Mouse (Mus musculus): ENCODE measurements around the gene Dgkh. TPM values are rescaled to one million over a fixed set of nuclear protein-coding genes. Genes with fewer than 3 reads are reported as not detected.

Dgkh gene
- polyA plus RNA-seq, 1 experiment from 2014 or later, result 1.2 TPM

- Histone ChIP-seq H3K27me3 (no peaks in the 10 kb centered on the region), H3K36me3 (ENCODE audit: poor library complexity, severe bottlenecking) (no peaks in the 10 kb centered on the region), H3K4me3 (no peak overlapping the region), H3K4me2 (no peak overlapping the region), H3K27ac (no peak overlapping the region), H3K9ac (no peak overlapping the region), H3K9me3 (replicated peaks) (no peaks in the 10 kb centered on the region), H3K4me1 (no peaks in the 10 kb centered on the region)
- 75% methylated on average over 5 of the region's 5 CpGs for WGBS
- no peak for ATAC-seq
Measured at GRCm38 (mm10) chr14:78639691-78640090, 92.9 kb downstream of the Dgkh start.

GRCm38 (mm10) chr14:78635612-78636400, 96.8 kb downstream of the Dgkh start:
- Histone ChIP-seq H3K4me3 (no peak overlapping the region), H3K4me2 (no peak overlapping the region), H3K4me1 (no peaks in the 10 kb centered on the region), H3K9me3 (replicated peaks) (no peaks in the 10 kb centered on the region), H3K27me3 (no peaks in the 10 kb centered on the region), H3K36me3 (ENCODE audit: poor library complexity, severe bottlenecking) (no peaks in the 10 kb centered on the region), H3K27ac (no peak overlapping the region), H3K9ac (no peak overlapping the region)
- WGBS, result 83% methylated on average over 14 of the region's 14 CpGs
- no peak for ATAC-seq

- no peak overlapping the region for H3K27ac ChIP-seq
- no peaks in the 10 kb centered on the region for H3K27me3 ChIP-seq
- H3K4me2 ChIP-seq, result no peak overlapping the region
- no peak for ATAC-seq
- H3K4me1 ChIP-seq, result peaks cover 5% of the 10 kb centered on the region; the same call in 1 of the 2 replicates
- no peak overlapping the region for H3K4me3 ChIP-seq
- H3K36me3 ChIP-seq (ENCODE audit: poor library complexity, severe bottlenecking), result no peaks in the 10 kb centered on the region
- no peak overlapping the region for H3K9ac ChIP-seq
- WGBS, result 86% methylated on average over 6 of the region's 6 CpGs
- H3K9me3 ChIP-seq (replicated peaks), result no peaks in the 10 kb centered on the region
Measured at GRCm38 (mm10) chr14:78632747-78633146, 99.8 kb downstream of the Dgkh start.

DNA sequence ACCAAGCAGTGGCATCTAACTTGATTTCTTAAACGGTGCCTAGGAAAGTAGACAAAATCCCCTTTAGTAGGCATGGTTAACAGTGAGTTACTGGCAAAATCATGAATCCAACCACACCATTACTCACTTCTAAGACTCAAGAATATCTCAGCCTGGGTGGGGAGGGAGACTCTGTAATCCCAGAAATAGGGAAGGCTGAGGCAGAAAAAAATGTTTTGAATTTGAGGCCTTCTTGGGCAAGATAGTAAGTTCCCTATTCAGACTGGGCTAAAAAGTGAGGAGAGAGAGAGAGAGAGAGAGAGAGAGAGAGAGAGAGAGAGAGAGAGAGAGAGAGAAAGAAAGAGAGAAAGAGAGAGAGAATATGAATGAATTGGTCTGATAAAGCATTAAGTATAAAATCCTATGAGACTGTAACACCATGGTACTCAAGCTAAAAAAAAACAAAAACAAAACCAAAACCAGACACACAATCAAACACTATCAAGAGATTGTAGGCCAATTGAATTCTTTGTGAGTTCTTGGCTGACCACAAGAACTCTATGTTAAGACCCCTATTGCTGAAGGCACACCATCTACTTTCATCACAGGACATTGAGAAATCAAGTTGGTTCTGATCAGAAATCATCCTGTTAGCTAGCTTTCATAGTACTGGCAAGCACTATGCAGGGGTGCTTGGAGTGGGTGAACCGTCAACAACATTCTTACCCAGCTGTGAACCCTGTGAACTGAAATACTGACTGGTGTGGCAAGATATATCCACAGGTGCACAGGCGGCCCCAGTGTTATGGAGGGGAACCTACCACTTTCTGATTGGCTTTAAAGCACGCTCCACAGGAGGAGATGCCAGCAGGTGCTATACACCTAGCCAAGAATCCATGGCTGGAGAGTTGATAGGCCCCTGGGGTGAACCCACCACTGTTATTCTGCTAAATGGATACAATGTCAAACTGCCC, 101.4 kb downstream of the Dgkh start:
- H3K9me3 ChIP-seq (replicated peaks), result no peaks in the 10 kb centered on the region
- no peaks in the 10 kb centered on the region for H3K27me3 ChIP-seq
- H3K4me1 ChIP-seq, result peaks cover 5% of the 10 kb centered on the region; the same call in 1 of the 2 replicates
- no peak for ATAC-seq
- WGBS, result 92% methylated on average over 4 of the region's 4 CpGs
- 0 out of 2 replicates have a peak, but pooled peaks cover 3% of the 10 kb centered on the region for H3K36me3 ChIP-seq (ENCODE audit: poor library complexity, severe bottlenecking)
- no peak overlapping the region for H3K9ac ChIP-seq
- H3K27ac ChIP-seq, result no peak overlapping the region
- no peak overlapping the region for H3K4me3 ChIP-seq
- H3K4me2 ChIP-seq, result no peak overlapping the region

GRCm38 (mm10) chr14:78627516-78628275, 104.9 kb downstream of the Dgkh start:
- Histone ChIP-seq H3K27me3 (no peaks in the 10 kb centered on the region), H3K4me1 (peaks cover 5% of the 10 kb centered on the region; the same call in 1 of the 2 replicates), H3K27ac (no peak overlapping the region), H3K36me3 (ENCODE audit: poor library complexity, severe bottlenecking) (peaks cover 7% of the 10 kb centered on the region; the same call in 1 of the 2 replicates), H3K9ac (no peak overlapping the region), H3K4me3 (no peak overlapping the region), H3K9me3 (replicated peaks) (no peaks in the 10 kb centered on the region), H3K4me2 (no peak overlapping the region)
- no peak for ATAC-seq
- 88% methylated on average over 21 of the region's 21 CpGs for WGBS

DNA sequence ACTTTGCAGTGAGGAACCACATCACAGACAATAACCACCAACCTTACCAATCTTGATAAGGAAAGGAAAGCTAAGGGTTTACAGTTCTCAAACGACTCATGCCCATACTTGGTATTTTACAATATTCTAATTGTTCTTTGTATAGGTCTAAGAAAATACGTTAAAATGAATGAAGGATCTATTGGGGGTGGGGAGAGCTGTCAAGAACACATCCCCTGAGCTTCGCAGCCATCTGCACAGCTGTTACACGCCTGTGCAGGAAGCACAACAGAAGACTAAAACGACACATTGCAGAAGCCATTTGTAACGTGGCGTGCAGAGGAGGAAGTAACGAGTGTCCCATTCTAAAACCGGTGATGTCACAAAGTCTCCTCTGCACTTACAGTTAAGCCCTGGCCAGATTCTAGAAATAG, 113.7 kb downstream of the Dgkh start:
- Histone ChIP-seq H3K4me2 (no peak overlapping the region), H3K9ac (no peak overlapping the region), H3K9me3 (replicated peaks) (no peaks in the 10 kb centered on the region), H3K4me1 (peaks cover 4% of the 10 kb centered on the region; the same call in 1 of the 2 replicates), H3K4me3 (no peak overlapping the region), H3K27me3 (no peaks in the 10 kb centered on the region), H3K36me3 (ENCODE audit: poor library complexity, severe bottlenecking) (peaks cover 4% of the 10 kb centered on the region; the same call in 1 of the 2 replicates), H3K27ac (no peak overlapping the region)
- WGBS, result 67% methylated on average over 9 of the region's 9 CpGs
- ATAC-seq, result no peak

DNA sequence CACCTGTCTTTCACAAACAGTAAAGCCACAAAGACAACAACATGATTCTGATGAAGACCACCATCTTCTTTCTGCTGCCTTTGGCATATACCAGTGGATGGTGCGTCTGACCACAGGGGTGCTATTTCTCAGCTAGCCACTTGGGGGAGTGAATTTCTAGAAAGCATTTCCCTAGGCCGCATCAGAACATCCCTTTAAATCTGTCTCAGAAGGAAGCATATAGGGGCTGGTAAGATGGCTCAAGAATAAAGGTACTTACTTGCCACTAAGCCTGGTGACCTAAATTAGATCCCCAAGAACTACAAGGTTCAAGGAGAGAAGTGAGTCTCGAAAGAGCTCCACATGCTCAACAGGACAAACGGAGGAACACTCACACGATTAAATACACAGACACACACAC, 119.0 kb downstream of the Dgkh start:
- no peak overlapping the region for H3K27ac ChIP-seq
- H3K4me1 ChIP-seq, result no peaks in the 10 kb centered on the region
- H3K4me3 ChIP-seq, result no peak overlapping the region
- no peaks in the 10 kb centered on the region for H3K9me3 ChIP-seq (replicated peaks)
- 73% methylated on average over 5 of the region's 5 CpGs for WGBS
- no peak overlapping the region for H3K4me2 ChIP-seq
- H3K9ac ChIP-seq, result no peak overlapping the region
- H3K36me3 ChIP-seq (ENCODE audit: poor library complexity, severe bottlenecking), result no peaks in the 10 kb centered on the region
- H3K27me3 ChIP-seq, result no peaks in the 10 kb centered on the region
- no peak for ATAC-seq

- Histone ChIP-seq H3K9me3 (replicated peaks) (no peaks in the 10 kb centered on the region), H3K4me3 (no peak overlapping the region), H3K4me2 (no peak overlapping the region), H3K9ac (no peak overlapping the region), H3K27me3 (no peaks in the 10 kb centered on the region), H3K27ac (no peak overlapping the region), H3K4me1 (no peaks in the 10 kb centered on the region), H3K36me3 (ENCODE audit: poor library complexity, severe bottlenecking) (no peaks in the 10 kb centered on the region)
- 71% methylated on average over 9 of the region's 9 CpGs for WGBS
- no peak for ATAC-seq
Measured at GRCm38 (mm10) chr14:78612111-78612788, 120.3 kb downstream of the Dgkh start.

GRCm38 (mm10) chr14:78594916-78595315, 137.7 kb downstream of the Dgkh start:
- Histone ChIP-seq H3K4me2 (no peak overlapping the region), H3K9me3 (replicated peaks) (no peaks in the 10 kb centered on the region), H3K36me3 (ENCODE audit: poor library complexity, severe bottlenecking) (peaks cover 3% of the 10 kb centered on the region; the same call in 1 of the 2 replicates), H3K4me1 (no peaks in the 10 kb centered on the region), H3K27me3 (no peaks in the 10 kb centered on the region), H3K27ac (no peak overlapping the region), H3K9ac (no peak overlapping the region), H3K4me3 (no peak overlapping the region)
- no peak for ATAC-seq
- WGBS, result 87% methylated on average over 6 of the region's 6 CpGs

- ATAC-seq, result no peak
- H3K36me3 ChIP-seq (ENCODE audit: poor library complexity, severe bottlenecking), result peaks cover 3% of the 10 kb centered on the region; the same call in 1 of the 2 replicates
- H3K9ac ChIP-seq, result no peak overlapping the region
- no peaks in the 10 kb centered on the region for H3K4me1 ChIP-seq
- no peaks in the 10 kb centered on the region for H3K9me3 ChIP-seq (replicated peaks)
- H3K4me2 ChIP-seq, result no peak overlapping the region
- no peak overlapping the region for H3K27ac ChIP-seq
- 91% methylated on average over 3 of the region's 3 CpGs for WGBS
- H3K4me3 ChIP-seq, result no peak overlapping the region
- H3K27me3 ChIP-seq, result no peaks in the 10 kb centered on the region
Measured at GRCm38 (mm10) chr14:78592965-78593364, 139.6 kb downstream of the Dgkh start.

DNA sequence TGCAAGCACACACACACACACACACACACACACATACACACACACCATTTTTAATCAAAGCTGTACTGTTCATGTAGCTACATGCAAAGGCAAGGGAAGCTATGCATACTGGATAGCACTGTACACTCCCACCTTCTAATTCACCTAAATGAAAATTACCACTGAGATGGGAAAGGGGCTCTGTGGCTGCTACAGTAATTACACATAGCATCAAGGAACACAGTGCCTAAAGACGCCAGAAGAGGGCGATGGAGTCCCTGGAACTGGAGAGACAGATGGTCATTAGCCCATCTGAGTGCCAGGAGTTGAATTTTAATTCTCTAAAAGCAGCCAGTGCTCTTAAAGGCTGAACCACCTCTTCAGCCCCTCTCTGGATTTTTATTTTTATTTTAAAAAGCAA, 142.2 kb downstream of the Dgkh start:
- ATAC-seq, result peak; percentile 74; the same call in 1 of the 2 replicates
- Histone ChIP-seq H3K27me3 (no peaks in the 10 kb centered on the region), H3K4me2 (no peak overlapping the region), H3K4me3 (no peak overlapping the region), H3K9me3 (replicated peaks) (no peaks in the 10 kb centered on the region), H3K27ac (no peak overlapping the region), H3K36me3 (ENCODE audit: poor library complexity, severe bottlenecking) (peaks cover 15% of the 10 kb centered on the region; the same call in 1 of the 2 replicates), H3K4me1 (no peaks in the 10 kb centered on the region), H3K9ac (no peak overlapping the region)
- WGBS, result 10% methylated on average over 2 of the region's 2 CpGs

Measured in forebrain, embryonic 13.5 days (tissue).